Mouse (Mus musculus) heart, postnatal 0 days (tissue): ENCODE data around the gene Acaa1b.

Experiments used
- CTCF ChIP-seq: IDR thresholded peaks from 2 replicates; pipeline ENCODE4 v1.5.1; 2016; ENCODE audit warnings: antibody characterized with exemption, control low read depth, low read depth
- EP300 ChIP-seq: IDR thresholded peaks from 2 replicates; pipeline ENCODE4 v1.6.1; 2016; ENCODE audit warnings: antibody characterized with exemption, low read depth

DNA sequence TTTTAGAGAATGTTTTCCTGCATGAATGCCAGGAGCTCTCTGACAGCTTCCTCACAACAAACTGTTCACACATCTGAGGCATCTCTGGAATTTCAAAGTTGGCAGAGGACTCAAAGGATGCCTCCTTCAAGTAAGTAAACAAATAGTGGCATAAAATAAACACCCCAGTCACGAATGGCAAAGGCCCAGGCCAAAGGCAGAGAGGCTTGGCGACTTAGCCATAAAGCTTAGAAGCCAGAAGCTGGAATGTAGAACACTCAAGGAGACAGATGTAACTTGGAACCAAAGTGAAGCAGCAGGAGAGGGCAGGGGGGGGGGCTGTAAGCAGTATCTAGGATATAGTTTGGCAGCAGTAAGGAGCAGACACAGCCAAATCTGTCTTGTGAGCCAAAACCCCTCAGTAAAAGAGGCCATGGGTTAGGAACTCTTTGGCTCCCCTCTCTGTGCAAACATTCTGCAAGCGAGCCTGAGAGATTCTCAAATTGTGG lies 24.4 kb upstream of the Acaa1b start:
- no peak for TF ChIP-seq EP300
- TF ChIP-seq CTCF = no peak
